Mouse (Mus musculus): ENCODE measurements at regions not wholly inside any gene's neighbourhood (a gene's known extent, or its start where the extent isn't known, plus 50 kb on each side); places are given as distances from the start of the nearest gene placed in this dataset.

GRCm38 (mm10) chrX:43686635-43687034 is 95.7 kb downstream of the Tex13c1 start:
- DNase-seq (ENCODE audit: extremely low spot score in 1 of 2, low spot score in 1 of 2), result no peak

- peak in 1 of 2 experiments; percentile 2 for DNase-seq (ENCODE audit: extremely low spot score in 1 of 2, low spot score in 1 of 2)
Measured at GRCm38 (mm10) chrX:43736838-43737237, 145.9 kb downstream of the Tex13c1 start.

GRCm38 (mm10) chrX:43739780-43740463 is 149.0 kb downstream of the Tex13c1 start:
- DNase-seq (ENCODE audit: extremely low spot score in 1 of 2, low spot score in 1 of 2), result no peak
